Mouse (Mus musculus): Measurements from ENCODE around the gene Tbc1d7. TPM values are rescaled to one million over a fixed set of nuclear protein-coding genes. Genes with fewer than 3 reads are reported as not detected.

Gene Tbc1d7
- polyA plus RNA-seq, 2 experiments = 4.7 to 12.6 TPM

- TF ChIP-seq CTCF (IDR thresholded peaks at IDR 0.05; ENCODE audit: low read depth) (no peak), EP300 (IDR thresholded peaks at IDR 0.05; ENCODE audit: low read depth) (no peak)
- H3K4me3 ChIP-seq (ENCODE audit: insufficient read depth in 1 of 2, low read depth in 2 of 2, low read length in 2 of 2) = no peak overlapping the region
- no peaks in the 10 kb centered on the region for H3K4me1 ChIP-seq (replicated peaks; ENCODE audit: control insufficient read depth in 2 of 2, insufficient read depth in 2 of 2, low read length in 1 of 2)
- no peaks in the 10 kb centered on the region for H3K9me3 ChIP-seq (ENCODE audit: control insufficient read depth, low read length)
- no peaks in the 10 kb centered on the region for H3K36me3 ChIP-seq (replicated peaks; ENCODE audit: control insufficient read depth, insufficient read depth, low read depth)
- no peaks in the 10 kb centered on the region for H3K27me3 ChIP-seq (ENCODE audit: control insufficient read depth, insufficient read depth, low read length)
- DNase-seq (ENCODE audit: low read depth in 3 of 3, low spot score in 3 of 3) (no peak), ATAC-seq (ENCODE audit: insufficient read depth) (no peak)
- H3K9ac ChIP-seq (replicated peaks) = no peak overlapping the region
- no peak overlapping the region for H3K27ac ChIP-seq
- 47% methylated on average over 4 of the region's 4 CpGs for WGBS (ENCODE audit: insufficient replicate concordance)
- no peak overlapping the region for H3K4me2 ChIP-seq (ENCODE audit: low read depth)
Measured at GRCm38 (mm10) chr13:43148692-43149091, 22.6 kb downstream of the Tbc1d7 start.

- no peaks in the 10 kb centered on the region for H3K9me3 ChIP-seq (ENCODE audit: control insufficient read depth, low read length)
- H3K9ac ChIP-seq (replicated peaks) = no peak overlapping the region
- H3K4me1 ChIP-seq (replicated peaks; ENCODE audit: control insufficient read depth in 2 of 2, insufficient read depth in 2 of 2, low read length in 1 of 2) = no peaks in the 10 kb centered on the region
- H3K4me2 ChIP-seq (ENCODE audit: low read depth) = no peak overlapping the region
- no peak overlapping the region for H3K27ac ChIP-seq
- TF ChIP-seq CTCF (IDR thresholded peaks at IDR 0.05; ENCODE audit: low read depth) = no peak
- TF ChIP-seq EP300 (IDR thresholded peaks at IDR 0.05; ENCODE audit: low read depth) = no peak
- WGBS (ENCODE audit: insufficient replicate concordance) = 58% methylated on average over 8 of the region's 8 CpGs
- no peak overlapping the region for H3K4me3 ChIP-seq (ENCODE audit: insufficient read depth in 1 of 2, low read depth in 2 of 2, low read length in 2 of 2)
- no peaks in the 10 kb centered on the region for H3K36me3 ChIP-seq (replicated peaks; ENCODE audit: control insufficient read depth, insufficient read depth, low read depth)
- DNase-seq (ENCODE audit: low read depth in 3 of 3, low spot score in 3 of 3) = no peak
- no peaks in the 10 kb centered on the region for H3K27me3 ChIP-seq (ENCODE audit: control insufficient read depth, insufficient read depth, low read length)
- ATAC-seq (ENCODE audit: insufficient read depth) = no peak
Measured at GRCm38 (mm10) chr13:43146515-43147258, 24.6 kb downstream of the Tbc1d7 start.

DNA sequence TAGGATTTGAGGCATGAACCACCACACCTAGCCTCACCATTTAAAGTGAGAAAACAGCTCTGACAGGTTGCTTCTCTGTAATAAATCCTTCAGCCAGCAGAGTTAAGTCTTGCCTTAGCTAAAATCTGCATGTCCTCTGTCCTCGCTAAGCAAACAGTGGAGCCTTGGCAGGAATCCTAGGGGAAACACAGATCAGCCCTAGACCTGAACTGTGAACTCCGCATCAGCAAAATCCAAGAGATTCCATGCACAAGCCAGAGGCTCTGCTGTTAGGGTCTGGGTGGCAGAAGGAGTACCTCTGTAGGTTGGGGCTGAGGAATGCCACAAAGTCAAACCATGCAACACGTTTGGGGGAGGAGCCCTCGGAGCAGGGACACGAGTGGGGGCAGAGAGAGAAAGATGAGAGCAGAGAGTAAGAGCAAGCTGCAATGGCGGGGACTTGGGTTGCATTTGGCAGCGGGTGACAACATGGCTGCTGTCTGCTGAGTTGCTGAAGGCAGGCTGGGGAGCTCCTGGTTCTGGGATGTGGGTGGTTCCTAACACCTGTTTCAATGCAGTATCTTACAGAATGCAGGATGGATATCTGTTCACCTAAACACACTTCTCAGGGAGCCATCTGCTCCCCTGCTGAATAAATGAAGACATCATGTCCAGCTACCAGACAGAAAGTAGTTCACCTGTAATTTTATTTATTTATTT, 26.4 kb downstream of the Tbc1d7 start:
- no peak overlapping the region for H3K9ac ChIP-seq (replicated peaks)
- DNase-seq (ENCODE audit: low read depth in 3 of 3, low spot score in 3 of 3) = no peak
- ATAC-seq (ENCODE audit: insufficient read depth) = no peak
- no peak overlapping the region for H3K27ac ChIP-seq
- no peaks in the 10 kb centered on the region for H3K27me3 ChIP-seq (ENCODE audit: control insufficient read depth, insufficient read depth, low read length)
- H3K4me3 ChIP-seq (ENCODE audit: insufficient read depth in 1 of 2, low read depth in 2 of 2, low read length in 2 of 2) = no peak overlapping the region
- WGBS (ENCODE audit: insufficient replicate concordance) = 59% methylated on average over 7 of the region's 7 CpGs
- no peak for TF ChIP-seq EP300 (IDR thresholded peaks at IDR 0.05; ENCODE audit: low read depth)
- no peak for TF ChIP-seq CTCF (IDR thresholded peaks at IDR 0.05; ENCODE audit: low read depth)
- no peaks in the 10 kb centered on the region for H3K4me1 ChIP-seq (replicated peaks; ENCODE audit: control insufficient read depth in 2 of 2, insufficient read depth in 2 of 2, low read length in 1 of 2)
- no peak overlapping the region for H3K4me2 ChIP-seq (ENCODE audit: low read depth)
- no peaks in the 10 kb centered on the region for H3K36me3 ChIP-seq (replicated peaks; ENCODE audit: control insufficient read depth, insufficient read depth, low read depth)
- no peaks in the 10 kb centered on the region for H3K9me3 ChIP-seq (ENCODE audit: control insufficient read depth, low read length)

DNA sequence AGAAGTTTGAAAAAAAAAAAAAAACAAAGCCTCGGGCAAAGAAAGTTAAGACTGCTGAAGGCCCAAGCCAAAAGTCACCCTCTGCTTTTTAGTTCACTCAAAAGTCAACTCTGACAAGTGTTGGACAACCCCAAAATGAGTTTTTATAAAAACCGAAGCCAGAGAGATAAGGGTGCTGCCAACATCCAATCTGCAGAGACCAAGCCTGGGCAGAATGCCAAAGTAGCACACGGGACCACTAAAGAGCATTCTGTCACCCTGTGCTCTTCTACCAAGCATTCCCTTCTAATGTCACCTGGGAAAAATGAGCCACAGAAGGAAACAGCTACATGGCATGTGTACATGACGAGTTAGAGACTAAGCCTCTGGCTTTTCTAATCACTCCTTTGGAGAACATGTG, 36.8 kb downstream of the Tbc1d7 start:
- Histone ChIP-seq H3K27me3 (ENCODE audit: control insufficient read depth, insufficient read depth, low read length) (no peaks in the 10 kb centered on the region), H3K4me1 (replicated peaks; ENCODE audit: control insufficient read depth in 2 of 2, insufficient read depth in 2 of 2, low read length in 1 of 2) (no peaks in the 10 kb centered on the region), H3K36me3 (replicated peaks; ENCODE audit: control insufficient read depth, insufficient read depth, low read depth) (no peaks in the 10 kb centered on the region), H3K27ac (no peak overlapping the region), H3K4me3 (ENCODE audit: insufficient read depth in 1 of 2, low read depth in 2 of 2, low read length in 2 of 2) (no peak overlapping the region), H3K4me2 (ENCODE audit: low read depth) (no peak overlapping the region), H3K9ac (replicated peaks) (no peak overlapping the region), H3K9me3 (ENCODE audit: control insufficient read depth, low read length) (no peaks in the 10 kb centered on the region)
- 43% methylated on average over 4 of the region's 4 CpGs for WGBS (ENCODE audit: insufficient replicate concordance)
- TF ChIP-seq EP300 (IDR thresholded peaks at IDR 0.05; ENCODE audit: low read depth) (no peak), CTCF (IDR thresholded peaks at IDR 0.05; ENCODE audit: low read depth) (no peak)
- DNase-seq (ENCODE audit: low read depth in 3 of 3, low spot score in 3 of 3) (no peak), ATAC-seq (ENCODE audit: insufficient read depth) (no peak)

- ATAC-seq (ENCODE audit: insufficient read depth) = no peak
- no peaks in the 10 kb centered on the region for H3K9me3 ChIP-seq (ENCODE audit: control insufficient read depth, low read length)
- H3K9ac ChIP-seq (replicated peaks) = no peak overlapping the region
- no peak overlapping the region for H3K27ac ChIP-seq
- no peaks in the 10 kb centered on the region for H3K4me1 ChIP-seq (replicated peaks; ENCODE audit: control insufficient read depth in 2 of 2, insufficient read depth in 2 of 2, low read length in 1 of 2)
- H3K4me2 ChIP-seq (ENCODE audit: low read depth) = no peak overlapping the region
- DNase-seq (ENCODE audit: low read depth in 3 of 3, low spot score in 3 of 3) = no peak
- no peaks in the 10 kb centered on the region for H3K27me3 ChIP-seq (ENCODE audit: control insufficient read depth, insufficient read depth, low read length)
- no peak overlapping the region for H3K4me3 ChIP-seq (ENCODE audit: insufficient read depth in 1 of 2, low read depth in 2 of 2, low read length in 2 of 2)
- TF ChIP-seq CTCF (IDR thresholded peaks at IDR 0.05; ENCODE audit: low read depth) = no peak
- TF ChIP-seq EP300 (IDR thresholded peaks at IDR 0.05; ENCODE audit: low read depth) = no peak
- 57% methylated on average over 7 of the region's 7 CpGs for WGBS (ENCODE audit: insufficient replicate concordance)
- no peaks in the 10 kb centered on the region for H3K36me3 ChIP-seq (replicated peaks; ENCODE audit: control insufficient read depth, insufficient read depth, low read depth)
Measured at GRCm38 (mm10) chr13:43133400-43133799, 37.9 kb downstream of the Tbc1d7 start.

Data from liver, embryonic 14.5 days (tissue).